Mouse (Mus musculus) lung, adult 2 months (tissue): Measurements from ENCODE around the gene Hoxa10.

Experiments
- CTCF ChIP-seq: fragments of 200-500 bp; IDR thresholded peaks from 2 replicates; pipeline ENCODE4 v1.5.1; 2011; ENCODE audit warnings: mild to moderate bottlenecking, low read length, control low read depth; ENCODE audit not compliant: insufficient read depth
- POLR2A ChIP-seq: fragments of 200-500 bp; IDR thresholded peaks from 2 replicates; pipeline ENCODE4 v1.6.1; 2011; ENCODE audit warnings: low read depth, mild to moderate bottlenecking, control low read depth, low read length, borderline replicate concordance; ENCODE audit errors: extremely low read depth

DNA sequence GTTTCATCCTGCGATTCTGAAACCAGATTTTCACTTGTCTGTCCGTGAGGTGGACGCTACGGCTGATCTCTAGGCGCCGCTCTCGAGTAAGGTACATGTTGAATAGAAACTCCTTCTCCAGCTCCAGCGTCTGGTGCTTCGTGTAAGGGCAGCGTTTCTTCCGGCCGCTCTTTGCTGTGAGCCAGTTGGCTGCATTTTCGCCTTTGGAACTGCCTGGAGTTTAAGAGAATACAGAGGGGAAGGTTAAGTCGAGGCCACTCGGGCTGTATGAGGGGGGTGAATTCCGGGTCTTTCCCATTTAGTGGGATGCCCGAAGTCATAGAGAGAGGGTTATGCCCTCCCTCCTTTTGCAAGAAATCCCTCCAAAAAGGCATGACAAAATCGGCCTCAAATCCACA, 8.1 kb downstream of the Hoxa10 start:
- TF ChIP-seq POLR2A (no peak), CTCF (no peak)
